Mouse (Mus musculus) thymus, postnatal 36 days (tissue): ENCODE data around the gene Ralgapa2.
"Not testable (repeated sequence)": the region's sequence is repeated elsewhere in the genome, so short reads cannot be mapped to it uniquely, and the experiment has no call there.

ENCODE experiments used
- DNase-seq, 2 experiments: peaks; one replicate each; pipeline ENCODE4 v3.0.0; 2022; ENCODE audit warnings: mixed read lengths in 2 of 2

Gene Ralgapa2

GRCm38 (mm10) chr2:146496995-146497394 lies 15.1 kb downstream of the Ralgapa2 start:
- no peak for DNase-seq

GRCm38 (mm10) chr2:146495781-146496180 lies 16.4 kb downstream of the Ralgapa2 start:
- no peak for DNase-seq

GRCm38 (mm10) chr2:146493354-146493946 lies 18.7 kb downstream of the Ralgapa2 start:
- no peak for DNase-seq

GRCm38 (mm10) chr2:146491830-146492610 lies 20.1 kb downstream of the Ralgapa2 start:
- no peak for DNase-seq

- no peak for DNase-seq
Measured at GRCm38 (mm10) chr2:146490926-146491325, 21.2 kb downstream of the Ralgapa2 start.

- DNase-seq = no peak
Measured at GRCm38 (mm10) chr2:146488291-146488690, 23.9 kb downstream of the Ralgapa2 start.

GRCm38 (mm10) chr2:146482859-146483258 lies 29.3 kb downstream of the Ralgapa2 start:
- no peak for DNase-seq

- no peak for DNase-seq
Measured at GRCm38 (mm10) chr2:146477491-146477890, 34.7 kb downstream of the Ralgapa2 start.

- DNase-seq = no peak
Measured at GRCm38 (mm10) chr2:146476428-146476972, 35.6 kb downstream of the Ralgapa2 start.

- DNase-seq = no peak
Measured at GRCm38 (mm10) chr2:146476001-146476400, 36.1 kb downstream of the Ralgapa2 start.

GRCm38 (mm10) chr2:146470947-146471346 lies 41.2 kb downstream of the Ralgapa2 start:
- no peak for DNase-seq

GRCm38 (mm10) chr2:146469707-146470420 lies 42.3 kb downstream of the Ralgapa2 start:
- no peak for DNase-seq

GRCm38 (mm10) chr2:146468898-146469297 lies 43.2 kb downstream of the Ralgapa2 start:
- DNase-seq = no peak

- no peak for DNase-seq
Measured at GRCm38 (mm10) chr2:146468016-146468415, 44.1 kb downstream of the Ralgapa2 start.

GRCm38 (mm10) chr2:146466811-146467210 lies 45.3 kb downstream of the Ralgapa2 start:
- DNase-seq = not testable (repeated sequence)

- DNase-seq = no peak
Measured at GRCm38 (mm10) chr2:146457494-146457893, 54.6 kb downstream of the Ralgapa2 start.

- DNase-seq = no peak
Measured at GRCm38 (mm10) chr2:146456612-146457011, 55.5 kb downstream of the Ralgapa2 start.

- no peak for DNase-seq
Measured at GRCm38 (mm10) chr2:146456062-146456461, 56.1 kb downstream of the Ralgapa2 start.

GRCm38 (mm10) chr2:146444009-146444408 lies 68.1 kb downstream of the Ralgapa2 start:
- DNase-seq = no peak

GRCm38 (mm10) chr2:146443291-146443875 lies 68.8 kb downstream of the Ralgapa2 start:
- no peak for DNase-seq

GRCm38 (mm10) chr2:146441711-146442110 lies 70.4 kb downstream of the Ralgapa2 start:
- DNase-seq = no peak

GRCm38 (mm10) chr2:146428751-146429150 lies 83.4 kb downstream of the Ralgapa2 start:
- no peak for DNase-seq

GRCm38 (mm10) chr2:146427380-146427779 lies 84.8 kb downstream of the Ralgapa2 start:
- DNase-seq = no peak
